ENCODE assay signal across 8 mouse cellular contexts in genomic region chr3:146327537-146328255, GRCm38 (mm10).
A peak's percentile ranks its signal among the peaks of the same experiment; 100 is the strongest.
DNase-seq lines count a peak whose midpoint lies in the region; ATAC-seq and TF ChIP-seq lines count a peak whose summit lies in the region.

No protein-coding gene starts in this region.

- peak overlapping the region; percentile 75 for H3K9ac ChIP-seq in heart, embryonic 13.5 days
- H3K9ac ChIP-seq in liver, embryonic 11.5 days (ENCODE audit: low read depth, low read length), result peak overlapping the region; percentile 28; the same call in 1 of the 2 replicates
- no peak overlapping the region for H3K9ac ChIP-seq in stomach, embryonic 15.5 days

- H3ac ChIP-seq in myocyte (ENCODE audit: control insufficient read depth, insufficient read length), result no peak overlapping the region

- H3K9me3 ChIP-seq in heart, embryonic 13.5 days, result no peaks in the 10 kb centered on the region
- H3K9me3 ChIP-seq in liver, embryonic 11.5 days (ENCODE audit: control insufficient read depth, low read length), result no peaks in the 10 kb centered on the region
- no peaks in the 10 kb centered on the region for H3K9me3 ChIP-seq in stomach, embryonic 15.5 days

- DNase-seq in CD4-positive helper T cell, adult 2 months (ENCODE audit: low read depth, low spot score), result peak; percentile 82
- peak; percentile 77 for DNase-seq in kidney, postnatal 10 days
- peak; percentile 64 for DNase-seq in liver, embryonic 11.5 days (ENCODE audit: low spot score)

- H3K27me3 ChIP-seq in heart, embryonic 13.5 days (replicated peaks), result no peaks in the 10 kb centered on the region
- no peaks in the 10 kb centered on the region for H3K27me3 ChIP-seq in liver, embryonic 11.5 days (replicated peaks; ENCODE audit: control insufficient read depth, insufficient read depth, low read length)
- H3K27me3 ChIP-seq in myocyte (ENCODE audit: control insufficient read depth, insufficient read depth, insufficient read length), result no peaks in the 10 kb centered on the region
- no peaks in the 10 kb centered on the region for H3K27me3 ChIP-seq in stomach, embryonic 15.5 days (replicated peaks)

- no peak for TF ChIP-seq POLR2A in bone marrow macrophage, adult 2 months (IDR thresholded peaks at IDR 0.05; ENCODE audit: borderline replicate concordance, low read depth, low read length)
- TF ChIP-seq POLR2A in embryonic fibroblast, embryonic 13.5 days (IDR thresholded peaks at IDR 0.05; ENCODE audit: low read depth, low read length), result no peak
- no peak for TF ChIP-seq POLR2A in myocyte (IDR thresholded peaks at IDR 0.05; ENCODE audit: insufficient read length, low read depth)

- WGBS in heart, embryonic 13.5 days, result under 1% methylated on average over 13 of the region's 13 CpGs
- under 1% methylated on average over 13 of the region's 13 CpGs for whole genome bisulfite sequencing in liver, embryonic 11.5 days
- under 1% methylated on average over 13 of the region's 13 CpGs for WGBS in stomach, embryonic 15.5 days

- no peaks in the 10 kb centered on the region for H3K79me2 ChIP-seq in myocyte (ENCODE audit: control insufficient read depth, insufficient read depth)

- TF ChIP-seq CTCF in bone marrow macrophage, adult 2 months (IDR thresholded peaks at IDR 0.05; ENCODE audit: low read depth, low read length), result no peak
- no peak for TF ChIP-seq CTCF in embryonic fibroblast, embryonic 13.5 days (IDR thresholded peaks at IDR 0.05; ENCODE audit: borderline replicate concordance, insufficient read depth, low read length)

- peak overlapping the region; percentile 70 for H3K4me2 ChIP-seq in heart, embryonic 13.5 days
- H3K4me2 ChIP-seq in liver, embryonic 11.5 days, result peak overlapping the region; percentile 75
- peak overlapping the region; percentile 45 for H3K4me2 ChIP-seq in myocyte (ENCODE audit: low read depth)
- peak overlapping the region; percentile 56 for H3K4me2 ChIP-seq in stomach, embryonic 15.5 days

- H3K27ac ChIP-seq in bone marrow macrophage, adult 2 months (ENCODE audit: insufficient read depth, low read depth, low read length), result no peak overlapping the region
- H3K27ac ChIP-seq in embryonic fibroblast, embryonic 13.5 days (ENCODE audit: insufficient read depth, low read length), result no peak overlapping the region
- peak overlapping the region; percentile 86 for H3K27ac ChIP-seq in heart, embryonic 13.5 days (replicated peaks)
- no peak overlapping the region for H3K27ac ChIP-seq in liver, embryonic 11.5 days (ENCODE audit: low read depth, low read length)
- no peak overlapping the region for H3K27ac ChIP-seq in stomach, embryonic 15.5 days

- no peaks in the 10 kb centered on the region for H3K36me3 ChIP-seq in heart, embryonic 13.5 days
- H3K36me3 ChIP-seq in liver, embryonic 11.5 days (ENCODE audit: control insufficient read depth, insufficient read depth, low read length), result no peaks in the 10 kb centered on the region
- no peaks in the 10 kb centered on the region for H3K36me3 ChIP-seq in myocyte (ENCODE audit: control insufficient read depth, insufficient read depth)
- no peaks in the 10 kb centered on the region for H3K36me3 ChIP-seq in stomach, embryonic 15.5 days

- H3K4me3 ChIP-seq in bone marrow macrophage, adult 2 months (ENCODE audit: insufficient read depth, low read length), result peak overlapping the region; percentile 30
- H3K4me3 ChIP-seq in embryonic fibroblast, embryonic 13.5 days (ENCODE audit: insufficient read depth, low read length), result peak overlapping the region; percentile 20
- H3K4me3 ChIP-seq in heart, embryonic 13.5 days, result peak overlapping the region; percentile 40
- H3K4me3 ChIP-seq in liver, embryonic 11.5 days (ENCODE audit: low read depth, low read length), result peak overlapping the region; percentile 37
- H3K4me3 ChIP-seq in myocyte, result no peak overlapping the region
- peak overlapping the region; percentile 24 for H3K4me3 ChIP-seq in stomach, embryonic 15.5 days (replicated peaks)

- peaks cover 26% of the 10 kb centered on the region for H3K4me1 ChIP-seq in bone marrow macrophage, adult 2 months (ENCODE audit: control insufficient read depth, insufficient read depth, low read length)
- H3K4me1 ChIP-seq in embryonic fibroblast, embryonic 13.5 days (ENCODE audit: control insufficient read depth, insufficient read depth, low read length), result peaks cover 2% of the 10 kb centered on the region; the same call in 1 of the 2 replicates
- peaks cover 22% of the 10 kb centered on the region for H3K4me1 ChIP-seq in heart, embryonic 13.5 days
- H3K4me1 ChIP-seq in liver, embryonic 11.5 days (replicated peaks; ENCODE audit: control insufficient read depth, insufficient read depth, low read length), result peaks cover 10% of the 10 kb centered on the region
- no peaks in the 10 kb centered on the region for H3K4me1 ChIP-seq in stomach, embryonic 15.5 days

- ATAC-seq in heart, embryonic 13.5 days (ENCODE audit: extremely low read depth, insufficient number of reproducible peaks, low FRiP score, low TSS enrichment), result 0 out of 2 replicates have a peak, but pooled peaks have one; percentile 39
- ATAC-seq in liver, embryonic 11.5 days (replicated peaks; ENCODE audit: low FRiP score), result peak; percentile 74
- ATAC-seq in stomach, embryonic 15.5 days (ENCODE audit: insufficient read depth, low FRiP score, low read depth), result peak; percentile 71

TF ChIP-seq in myocyte, 11 proteins besides CTCF, POLR2A, EP300 and RAD21:
- TF ChIP-seq E2F4 (IDR thresholded peaks at IDR 0.05; ENCODE audit: insufficient read depth) (no peak), SRF (IDR thresholded peaks at IDR 0.05; ENCODE audit: control insufficient read depth, insufficient read length, low read depth) (no peak), MYOD1 (IDR thresholded peaks at IDR 0.05; ENCODE audit: control insufficient read depth in 1 of 3, insufficient read length in 2 of 3, low read depth in 2 of 3) (no peak), TCF12 (IDR thresholded peaks at IDR 0.05; ENCODE audit: insufficient read depth, poor library complexity, severe bottlenecking) (no peak), REST (IDR thresholded peaks at IDR 0.05; ENCODE audit: insufficient read depth, insufficient read length) (no peak), USF1 (IDR thresholded peaks at IDR 0.05; ENCODE audit: low read depth) (no peak), TCF3 (IDR thresholded peaks at IDR 0.05; ENCODE audit: insufficient read length, low read depth) (no peak), MAX (IDR thresholded peaks at IDR 0.05; ENCODE audit: low read depth) (no peak)
